Mouse (Mus musculus): ENCODE measurements at regions not wholly inside any gene's neighbourhood (a gene's known extent, or its start where the extent isn't known, plus 50 kb on each side); places are given as distances from the start of the nearest gene placed in this dataset.

GRCm38 (mm10) chr15:25026786-25027461 is 386.6 kb downstream of the Basp1 start:
- Histone ChIP-seq H3K9ac (replicated peaks; ENCODE audit: low read depth, low read length) (peak overlapping the region; percentile 46), H3K4me3 (ENCODE audit: low read depth, low read length) (peak overlapping the region; percentile 30), H3K9me3 (ENCODE audit: control insufficient read depth, low read length) (no peaks in the 10 kb centered on the region), H3K36me3 (ENCODE audit: control insufficient read depth, insufficient read depth, low read length) (no peaks in the 10 kb centered on the region), H3K4me1 (ENCODE audit: control insufficient read depth, insufficient read depth, low read length) (peaks cover 10% of the 10 kb centered on the region; the same call in 1 of the 2 replicates), H3K27ac (ENCODE audit: low read depth, low read length) (peak overlapping the region; percentile 87), H3K4me2 (ENCODE audit: low read depth, low read length) (peak overlapping the region; percentile 55), H3K27me3 (ENCODE audit: control insufficient read depth, insufficient read depth, low read length) (no peaks in the 10 kb centered on the region)
- 3% methylated on average over 15 of the region's 15 CpGs for WGBS
- peak; percentile 80 for ATAC-seq (ENCODE audit: low read depth)

- Histone ChIP-seq H3K4me1 (ENCODE audit: control insufficient read depth, insufficient read depth, low read length) (peaks cover 10% of the 10 kb centered on the region; the same call in 1 of the 2 replicates), H3K27me3 (ENCODE audit: control insufficient read depth, insufficient read depth, low read length) (no peaks in the 10 kb centered on the region), H3K36me3 (ENCODE audit: control insufficient read depth, insufficient read depth, low read length) (no peaks in the 10 kb centered on the region), H3K9ac (replicated peaks; ENCODE audit: low read depth, low read length) (peak overlapping the region; percentile 46), H3K27ac (ENCODE audit: low read depth, low read length) (peak overlapping the region; percentile 87), H3K4me3 (ENCODE audit: low read depth, low read length) (peak overlapping the region; percentile 30; the same call in 1 of the 2 replicates), H3K9me3 (ENCODE audit: control insufficient read depth, low read length) (no peaks in the 10 kb centered on the region), H3K4me2 (ENCODE audit: low read depth, low read length) (peak overlapping the region; percentile 55)
- WGBS: 23% methylated on average over 8 of the region's 8 CpGs
- no peak for ATAC-seq (ENCODE audit: low read depth)
These were observed 387.2 kb downstream of the Basp1 start for GRCm38 (mm10) chr15:25026351-25026750.

- Histone ChIP-seq H3K36me3 (ENCODE audit: control insufficient read depth, insufficient read depth, low read length) (no peaks in the 10 kb centered on the region), H3K9me3 (ENCODE audit: control insufficient read depth, low read length) (no peaks in the 10 kb centered on the region), H3K4me3 (ENCODE audit: low read depth, low read length) (no peak overlapping the region), H3K4me1 (ENCODE audit: control insufficient read depth, insufficient read depth, low read length) (peaks cover 16% of the 10 kb centered on the region), H3K4me2 (ENCODE audit: low read depth, low read length) (no peak overlapping the region), H3K27me3 (ENCODE audit: control insufficient read depth, insufficient read depth, low read length) (no peaks in the 10 kb centered on the region), H3K9ac (replicated peaks; ENCODE audit: low read depth, low read length) (no peak overlapping the region), H3K27ac (ENCODE audit: low read depth, low read length) (0 out of 2 replicates have a peak overlapping the region, but pooled peaks have one; percentile 8)
- no peak for ATAC-seq (ENCODE audit: low read depth)
- WGBS: 38% methylated on average over 3 of the region's 3 CpGs
These were observed 392.6 kb downstream of the Basp1 start for GRCm38 (mm10) chr15:25020916-25021315.

GRCm38 (mm10) chr15:25019352-25019941 is 394.1 kb downstream of the Basp1 start:
- 55% methylated on average over 12 of the region's 12 CpGs for WGBS

GRCm38 (mm10) chr15:25018937-25019336 is 394.6 kb downstream of the Basp1 start:
- Histone ChIP-seq H3K4me3 (ENCODE audit: low read depth, low read length) (no peak overlapping the region), H3K9me3 (ENCODE audit: control insufficient read depth, low read length) (no peaks in the 10 kb centered on the region), H3K27ac (ENCODE audit: low read depth, low read length) (peak overlapping the region; percentile 81; the same call in 1 of the 2 replicates), H3K9ac (replicated peaks; ENCODE audit: low read depth, low read length) (no peak overlapping the region), H3K4me1 (ENCODE audit: control insufficient read depth, insufficient read depth, low read length) (peaks cover 16% of the 10 kb centered on the region), H3K36me3 (ENCODE audit: control insufficient read depth, insufficient read depth, low read length) (no peaks in the 10 kb centered on the region), H3K27me3 (ENCODE audit: control insufficient read depth, insufficient read depth, low read length) (no peaks in the 10 kb centered on the region), H3K4me2 (ENCODE audit: low read depth, low read length) (no peak overlapping the region)
- WGBS: 62% methylated on average over 3 of the region's 3 CpGs
- peak; percentile 57; the same call in 1 of the 2 replicates for ATAC-seq (ENCODE audit: low read depth)

More at GRCm38 (mm10) chr15:25019352-25019941, 394.1 kb downstream of the Basp1 start:
- Histone ChIP-seq H3K36me3 (ENCODE audit: control insufficient read depth, insufficient read depth, low read length) (no peaks in the 10 kb centered on the region), H3K4me1 (ENCODE audit: control insufficient read depth, insufficient read depth, low read length) (peaks cover 16% of the 10 kb centered on the region), H3K9me3 (ENCODE audit: control insufficient read depth, low read length) (no peaks in the 10 kb centered on the region), H3K9ac (replicated peaks; ENCODE audit: low read depth, low read length) (no peak overlapping the region), H3K4me3 (ENCODE audit: low read depth, low read length) (no peak overlapping the region), H3K4me2 (ENCODE audit: low read depth, low read length) (peak overlapping the region; percentile 33; the same call in 1 of the 2 replicates), H3K27ac (ENCODE audit: low read depth, low read length) (peak overlapping the region; percentile 81), H3K27me3 (ENCODE audit: control insufficient read depth, insufficient read depth, low read length) (no peaks in the 10 kb centered on the region)
- ATAC-seq (ENCODE audit: low read depth): peak; percentile 96

- no peak for ATAC-seq (ENCODE audit: low read depth)
These were observed 405.8 kb downstream of the Basp1 start for GRCm38 (mm10) chr15:25007720-25008119.

GRCm38 (mm10) chr15:25000171-25000570 is 413.4 kb downstream of the Basp1 start:
- peak; percentile 46; the same call in 1 of the 2 replicates for ATAC-seq (ENCODE audit: low read depth)
- H3K4me1 ChIP-seq (ENCODE audit: control insufficient read depth, insufficient read depth, low read length): no peaks in the 10 kb centered on the region
- no peak overlapping the region for H3K27ac ChIP-seq (ENCODE audit: low read depth, low read length)
- no peak overlapping the region for H3K9ac ChIP-seq (replicated peaks; ENCODE audit: low read depth, low read length)
- WGBS: 68% methylated on average over 3 of the region's 3 CpGs
- no peaks in the 10 kb centered on the region for H3K9me3 ChIP-seq (ENCODE audit: control insufficient read depth, low read length)
- no peak overlapping the region for H3K4me2 ChIP-seq (ENCODE audit: low read depth, low read length)
- H3K27me3 ChIP-seq (ENCODE audit: control insufficient read depth, insufficient read depth, low read length): no peaks in the 10 kb centered on the region
- no peaks in the 10 kb centered on the region for H3K36me3 ChIP-seq (ENCODE audit: control insufficient read depth, insufficient read depth, low read length)
- no peak overlapping the region for H3K4me3 ChIP-seq (ENCODE audit: low read depth, low read length)

More at GRCm38 (mm10) chr15:25007720-25008119, 405.8 kb downstream of the Basp1 start:
- Histone ChIP-seq H3K4me2 (ENCODE audit: low read depth, low read length) (no peak overlapping the region), H3K9ac (replicated peaks; ENCODE audit: low read depth, low read length) (no peak overlapping the region), H3K9me3 (ENCODE audit: control insufficient read depth, low read length) (no peaks in the 10 kb centered on the region), H3K4me3 (ENCODE audit: low read depth, low read length) (no peak overlapping the region), H3K27ac (ENCODE audit: low read depth, low read length) (no peak overlapping the region), H3K27me3 (ENCODE audit: control insufficient read depth, insufficient read depth, low read length) (no peaks in the 10 kb centered on the region), H3K36me3 (ENCODE audit: control insufficient read depth, insufficient read depth, low read length) (no peaks in the 10 kb centered on the region), H3K4me1 (ENCODE audit: control insufficient read depth, insufficient read depth, low read length) (no peaks in the 10 kb centered on the region)
- 90% methylated on average over 2 of the region's 2 CpGs for WGBS

GRCm38 (mm10) chr15:24993325-24993673 is 420.3 kb downstream of the Basp1 start:
- Histone ChIP-seq H3K27ac (ENCODE audit: low read depth, low read length) (no peak overlapping the region; the same call in 1 of the 2 replicates), H3K4me1 (ENCODE audit: control insufficient read depth, insufficient read depth, low read length) (no peaks in the 10 kb centered on the region), H3K9ac (replicated peaks; ENCODE audit: low read depth, low read length) (no peak overlapping the region), H3K36me3 (ENCODE audit: control insufficient read depth, insufficient read depth, low read length) (no peaks in the 10 kb centered on the region), H3K4me2 (ENCODE audit: low read depth, low read length) (no peak overlapping the region), H3K27me3 (ENCODE audit: control insufficient read depth, insufficient read depth, low read length) (no peaks in the 10 kb centered on the region), H3K4me3 (ENCODE audit: low read depth, low read length) (no peak overlapping the region), H3K9me3 (ENCODE audit: control insufficient read depth, low read length) (no peaks in the 10 kb centered on the region)
- ATAC-seq (ENCODE audit: low read depth): peak; percentile 42
- WGBS: 81% methylated on average over 2 of the region's 2 CpGs

- peak; percentile 88 for ATAC-seq (ENCODE audit: low read depth)
- Histone ChIP-seq H3K9me3 (ENCODE audit: control insufficient read depth, low read length) (no peaks in the 10 kb centered on the region), H3K27ac (ENCODE audit: low read depth, low read length) (peak overlapping the region; percentile 61), H3K27me3 (ENCODE audit: control insufficient read depth, insufficient read depth, low read length) (no peaks in the 10 kb centered on the region), H3K4me3 (ENCODE audit: low read depth, low read length) (no peak overlapping the region), H3K4me2 (ENCODE audit: low read depth, low read length) (peak overlapping the region; percentile 12; the same call in 1 of the 2 replicates), H3K4me1 (ENCODE audit: control insufficient read depth, insufficient read depth, low read length) (no peaks in the 10 kb centered on the region), H3K36me3 (ENCODE audit: control insufficient read depth, insufficient read depth, low read length) (no peaks in the 10 kb centered on the region), H3K9ac (replicated peaks; ENCODE audit: low read depth, low read length) (no peak overlapping the region)
- 50% methylated on average over 14 of the region's 14 CpGs for WGBS
These were observed 420.8 kb downstream of the Basp1 start for GRCm38 (mm10) chr15:24992665-24993324.
